In the genomic region with DNA sequence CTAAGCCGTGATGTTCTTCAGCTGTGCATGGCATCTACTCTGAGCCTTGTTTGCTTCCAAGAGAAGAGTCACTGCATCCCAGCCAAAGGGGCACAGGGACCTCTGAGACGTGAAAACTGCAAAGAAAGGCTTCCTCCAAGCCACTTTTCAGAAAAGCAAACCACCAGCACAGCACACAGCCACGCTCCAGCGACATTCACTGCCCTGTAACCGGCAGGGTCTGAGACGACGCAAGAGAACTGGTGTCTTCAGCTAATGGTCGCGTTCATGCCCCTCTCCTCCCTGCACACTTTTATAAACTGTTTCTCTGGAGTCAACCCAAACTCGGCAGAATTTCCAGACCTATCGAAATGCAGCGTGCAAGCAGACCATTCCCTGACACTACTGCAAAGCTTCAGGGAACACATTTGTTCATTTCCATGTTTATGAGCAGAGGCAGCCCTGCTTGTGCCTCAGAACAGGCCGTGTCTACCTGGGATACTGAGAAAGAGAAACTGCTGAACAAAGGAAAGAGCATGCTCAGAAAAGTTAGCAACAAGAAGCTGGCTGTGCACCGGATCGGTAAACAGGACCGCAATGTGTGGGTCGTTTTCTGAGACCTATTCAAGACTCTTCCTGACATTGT, we compare ENCODE assay signal across 18 mouse cellular contexts.
DNase-seq lines count a peak whose midpoint lies in the region; ATAC-seq and TF ChIP-seq lines count a peak whose summit lies in the region.
"Had no signal": no experiment of that assay in that cellular context is flagged by ENCODE, and none has a peak within 500 bp of the region (broad histone marks: within the 10 kb centered on the region; RNA-seq: fewer than 3 reads in every experiment).

No protein-coding gene starts in this region.

- WGBS in kidney, postnatal 0 days, result 54% methylated on average over 17 of the region's 17 CpGs
- WGBS in neural tube, embryonic 13.5 days, result 79% methylated on average over 17 of the region's 17 CpGs
- WGBS in neural tube, embryonic 15.5 days, result 80% methylated on average over 17 of the region's 17 CpGs
- 85% methylated on average over 17 of the region's 17 CpGs for WGBS in limb, embryonic 10.5 days
- WGBS in stomach, postnatal 0 days, result 51% methylated on average over 17 of the region's 17 CpGs

- no peaks in the 10 kb centered on the region for H3K27me3 ChIP-seq in kidney, postnatal 0 days (ENCODE audit: insufficient read depth, low read length)
- no peaks in the 10 kb centered on the region for H3K27me3 ChIP-seq in neural tube, embryonic 13.5 days
- H3K27me3 ChIP-seq in neural tube, embryonic 15.5 days (replicated peaks), result no peaks in the 10 kb centered on the region
- no peaks in the 10 kb centered on the region for H3K27me3 ChIP-seq in limb, embryonic 10.5 days (ENCODE audit: low read depth, poor library complexity, severe bottlenecking)
- H3K27me3 ChIP-seq in stomach, postnatal 0 days (ENCODE audit: control insufficient read depth, insufficient read depth, low read length), result no peaks in the 10 kb centered on the region
- H3K27me3 ChIP-seq: forebrain, embryonic 15.5 days; hindbrain, embryonic 12.5 days had no signal

- H3K9ac ChIP-seq in kidney, postnatal 0 days (ENCODE audit: low read depth, low read length), result 0 out of 2 replicates have a peak overlapping the region, but pooled peaks have one; percentile 35
- no peak overlapping the region for H3K9ac ChIP-seq in neural tube, embryonic 13.5 days
- H3K9ac ChIP-seq in neural tube, embryonic 15.5 days (replicated peaks), result no peak overlapping the region
- no peak overlapping the region for H3K9ac ChIP-seq in stomach, postnatal 0 days (ENCODE audit: low read length)
- H3K9ac ChIP-seq: forebrain, embryonic 15.5 days; hindbrain, embryonic 12.5 days; liver, embryonic 14.5 days had no signal

- ATAC-seq in kidney, postnatal 0 days (replicated peaks; ENCODE audit: low FRiP score, low read depth), result no peak
- ATAC-seq in neural tube, embryonic 13.5 days (ENCODE audit: low read depth), result no peak
- ATAC-seq in neural tube, embryonic 15.5 days (ENCODE audit: low FRiP score), result no peak
- no peak for ATAC-seq in stomach, postnatal 0 days (ENCODE audit: low FRiP score, low TSS enrichment)
- ATAC-seq: forebrain, embryonic 15.5 days; inflammation-experienced regulatory T-cells, adult 6 months had no signal

- no peak overlapping the region for H3K4me3 ChIP-seq in kidney, postnatal 0 days (replicated peaks; ENCODE audit: low read depth, low read length)
- H3K4me3 ChIP-seq in neural tube, embryonic 13.5 days, result no peak overlapping the region
- H3K4me3 ChIP-seq in neural tube, embryonic 15.5 days (replicated peaks), result no peak overlapping the region
- H3K4me3 ChIP-seq in limb, embryonic 10.5 days, result no peak overlapping the region
- H3K4me3 ChIP-seq in stomach, postnatal 0 days (ENCODE audit: low read depth, low read length), result no peak overlapping the region
- H3K4me3 ChIP-seq: forebrain, embryonic 15.5 days; hindbrain, embryonic 12.5 days; megakaryocyte, embryonic 14.5 days had no signal

- DNase-seq in kidney, postnatal 0 days (ENCODE audit: low spot score), result no peak
- no peak for DNase-seq in kidney, adult 8-10 months
- no peak for DNase-seq in limb, embryonic 10.5 days (ENCODE audit: low spot score)
- no peak for DNase-seq in stomach, postnatal 0 days (ENCODE audit: low spot score)
- no peak for DNase-seq in thymus, postnatal 14 days
- no peak for DNase-seq in cerebellum, adult 9-10 months
- DNase-seq: adrenal gland, adult 2 months; cerebellum, postnatal 14 days; embryo, embryonic 11 days; layer of hippocampus, postnatal 36 days; thymus, postnatal 4 days had no signal

- H3K9me3 ChIP-seq in kidney, postnatal 0 days (replicated peaks; ENCODE audit: low read length), result no peaks in the 10 kb centered on the region
- H3K9me3 ChIP-seq in neural tube, embryonic 13.5 days, result no peaks in the 10 kb centered on the region
- no peaks in the 10 kb centered on the region for H3K9me3 ChIP-seq in neural tube, embryonic 15.5 days (replicated peaks)
- H3K9me3 ChIP-seq in limb, embryonic 10.5 days (replicated peaks), result no peaks in the 10 kb centered on the region
- H3K9me3 ChIP-seq in stomach, postnatal 0 days (ENCODE audit: control insufficient read depth, low read length), result no peaks in the 10 kb centered on the region
- H3K9me3 ChIP-seq: forebrain, embryonic 15.5 days; hindbrain, embryonic 12.5 days had no signal

- H3K4me1 ChIP-seq in kidney, postnatal 0 days (replicated peaks; ENCODE audit: insufficient read depth, low read length), result peaks cover 6% of the 10 kb centered on the region; the same call in 1 of the 2 replicates
- H3K4me1 ChIP-seq in neural tube, embryonic 13.5 days (replicated peaks), result no peaks in the 10 kb centered on the region
- no peaks in the 10 kb centered on the region for H3K4me1 ChIP-seq in neural tube, embryonic 15.5 days
- H3K4me1 ChIP-seq in limb, embryonic 10.5 days, result peaks cover 14% of the 10 kb centered on the region; the same call in 1 of the 2 replicates
- H3K4me1 ChIP-seq in stomach, postnatal 0 days (replicated peaks; ENCODE audit: control insufficient read depth, insufficient read depth), result no peaks in the 10 kb centered on the region
- H3K4me1 ChIP-seq: forebrain, embryonic 15.5 days; hindbrain, embryonic 12.5 days; megakaryocyte, embryonic 14.5 days had no signal

- H3K27ac ChIP-seq in kidney, postnatal 0 days, result no peak overlapping the region
- H3K27ac ChIP-seq in neural tube, embryonic 13.5 days (replicated peaks), result 0 out of 2 replicates have a peak overlapping the region, but pooled peaks have one; percentile 18
- no peak overlapping the region for H3K27ac ChIP-seq in neural tube, embryonic 15.5 days (replicated peaks)
- H3K27ac ChIP-seq in limb, embryonic 10.5 days, result peak overlapping the region; percentile 57; the same call in 1 of the 2 replicates
- H3K27ac ChIP-seq in stomach, postnatal 0 days (replicated peaks), result no peak overlapping the region
- H3K27ac ChIP-seq: forebrain, embryonic 15.5 days; hindbrain, embryonic 12.5 days; liver, embryonic 14.5 days had no signal

- H3K4me2 ChIP-seq in kidney, postnatal 0 days (ENCODE audit: low read length), result 0 out of 2 replicates have a peak overlapping the region, but pooled peaks have one; percentile 19
- no peak overlapping the region for H3K4me2 ChIP-seq in neural tube, embryonic 13.5 days
- no peak overlapping the region for H3K4me2 ChIP-seq in neural tube, embryonic 15.5 days
- H3K4me2 ChIP-seq in stomach, postnatal 0 days (replicated peaks; ENCODE audit: low read depth), result peak overlapping the region; percentile 11
- H3K4me2 ChIP-seq: forebrain, embryonic 15.5 days; hindbrain, embryonic 12.5 days had no signal

- no peak for TF ChIP-seq EP300 in stomach, postnatal 0 days (optimal IDR thresholded peaks at IDR 0.05)

- TF ChIP-seq CTCF in kidney, postnatal 0 days (IDR thresholded peaks at IDR 0.05; ENCODE audit: low read depth), result no peak
- TF ChIP-seq CTCF in stomach, postnatal 0 days (IDR thresholded peaks at IDR 0.05; ENCODE audit: low read depth), result no peak

- H3K36me3 ChIP-seq in kidney, postnatal 0 days (ENCODE audit: insufficient read depth, low read length), result no peaks in the 10 kb centered on the region
- no peaks in the 10 kb centered on the region for H3K36me3 ChIP-seq in neural tube, embryonic 13.5 days
- H3K36me3 ChIP-seq in neural tube, embryonic 15.5 days, result no peaks in the 10 kb centered on the region
- no peaks in the 10 kb centered on the region for H3K36me3 ChIP-seq in limb, embryonic 10.5 days
- no peaks in the 10 kb centered on the region for H3K36me3 ChIP-seq in stomach, postnatal 0 days (ENCODE audit: control insufficient read depth, insufficient read depth, low read length)
- H3K36me3 ChIP-seq: forebrain, embryonic 15.5 days; hindbrain, embryonic 12.5 days had no signal

Comparison
In these comparisons a context has a peak if more than half of its experiments do, and no peak if none do; other contexts are left out.
1. H3K27ac ChIP-seq: peak in neural tube, embryonic 13.5 days (single experiment) and limb, embryonic 10.5 days (single experiment); none in kidney, postnatal 0 days (single experiment), neural tube, embryonic 15.5 days (single experiment) and stomach, postnatal 0 days (single experiment).
2. H3K4me2 ChIP-seq: peak in kidney, postnatal 0 days (single experiment) and stomach, postnatal 0 days (single experiment); none in neural tube, embryonic 13.5 days (single experiment) and neural tube, embryonic 15.5 days (single experiment).